Mouse (Mus musculus) lung, embryonic 16.5 days (tissue): ENCODE results near the gene Lif. TPM values are rescaled to one million over a fixed set of nuclear protein-coding genes. Genes with fewer than 3 reads are reported as not detected.

Source experiments
- ATAC-seq: fragments of 200-750 bp; cut with Nextera tagmentation; 2 replicates; pipeline ENCODE4 v1.8.0; 2017; ENCODE audit warnings: low read depth, mild to moderate bottlenecking, moderate library complexity
- H3K27ac ChIP-seq: fragments of 300-500 bp; sonication (generic); 2 replicates; pipeline ENCODE4 v1.5.1; 2014; ENCODE audit warnings: mild to moderate bottlenecking, control low read depth, low read length
- H3K27me3 ChIP-seq: fragments of 300-500 bp; sonication (generic); 2 replicates; pipeline ENCODE4 v1.6.1; 2014; ENCODE audit warnings: low read depth, low read length, mixed read lengths; ENCODE audit not compliant: control insufficient read depth, insufficient read depth
- H3K36me3 ChIP-seq: fragments of 300-500 bp; sonication (generic); 2 replicates; pipeline ENCODE4 v1.6.1; 2014; ENCODE audit warnings: low read length; ENCODE audit not compliant: control insufficient read depth, insufficient read depth
- H3K4me1 ChIP-seq: fragments of 300-500 bp; sonication (generic); replicated peaks from 2 replicates; pipeline ENCODE4 v1.6.1; 2014; ENCODE audit warnings: low read length, mixed read lengths; ENCODE audit not compliant: control insufficient read depth, insufficient read depth
- H3K4me2 ChIP-seq: fragments of 300-500 bp; sonication (generic); 2 replicates; pipeline ENCODE4 v1.6.1; 2014; ENCODE audit warnings: low read depth, low read length, control low read depth
- H3K4me3 ChIP-seq: fragments of 300-500 bp; sonication (generic); 2 replicates; pipeline ENCODE4 v1.5.1; 2014; ENCODE audit warnings: mild to moderate bottlenecking, low read length, control low read depth
- H3K9ac ChIP-seq: fragments of 300-500 bp; sonication (generic); 2 replicates; pipeline ENCODE4 v1.6.1; 2014; ENCODE audit warnings: low read length, control low read depth
- H3K9me3 ChIP-seq: fragments of 300-500 bp; sonication (generic); 2 replicates; pipeline ENCODE4 v1.6.1; 2016; ENCODE audit warnings: low read length; ENCODE audit not compliant: control insufficient read depth
- WGBS: fragments of 180-500 bp; shearing (Covaris S2); extraction: QIAGEN DNeasy Blood & Tissue Kit; methylation state at CpG from one replicate; pipeline ENCODE4 v1.1.7; 2014; 5-methylcytosine and 5-hydroxymethylcytosine counted together
- polyA plus RNA-seq: library from polyadenylated mRNA; unstranded; fragments of >200 nt; fragmentation: Nextera tagmentation; extraction: Ambion mirVana; gene quantifications from 2 replicates; pipeline ENCODE4 v1.2.1, GENCODE M21; 2015

Lif gene
- polyA plus RNA-seq, 1 experiment from 2014 or later: 0.44 TPM

- no peaks in the 10 kb centered on the region for H3K9me3 ChIP-seq
- no peak overlapping the region for H3K4me2 ChIP-seq
- H3K27ac ChIP-seq: no peak overlapping the region
- no peak for ATAC-seq
- no peak overlapping the region for H3K9ac ChIP-seq
- peaks cover 28% of the 10 kb centered on the region for H3K27me3 ChIP-seq
- WGBS: 38% methylated on average over 1 of the region's 1 CpGs
- no peaks in the 10 kb centered on the region for H3K36me3 ChIP-seq
- H3K4me3 ChIP-seq: no peak overlapping the region
- H3K4me1 ChIP-seq: peaks cover 52% of the 10 kb centered on the region
Observed at GRCm38 (mm10) chr11:4263296-4263695, 5.9 kb downstream of the Lif start.

- no peaks in the 10 kb centered on the region for H3K36me3 ChIP-seq
- H3K27ac ChIP-seq: no peak overlapping the region
- H3K4me1 ChIP-seq: peaks cover 52% of the 10 kb centered on the region
- H3K4me3 ChIP-seq: no peak overlapping the region
- no peak overlapping the region for H3K4me2 ChIP-seq
- 48% methylated on average over 7 of the region's 7 CpGs for WGBS
- peak; percentile 47 for ATAC-seq
- H3K27me3 ChIP-seq: peaks cover 36% of the 10 kb centered on the region
- H3K9me3 ChIP-seq: no peaks in the 10 kb centered on the region
- H3K9ac ChIP-seq: no peak overlapping the region
Observed at GRCm38 (mm10) chr11:4264066-4264465, 6.7 kb downstream of the Lif start.

DNA sequence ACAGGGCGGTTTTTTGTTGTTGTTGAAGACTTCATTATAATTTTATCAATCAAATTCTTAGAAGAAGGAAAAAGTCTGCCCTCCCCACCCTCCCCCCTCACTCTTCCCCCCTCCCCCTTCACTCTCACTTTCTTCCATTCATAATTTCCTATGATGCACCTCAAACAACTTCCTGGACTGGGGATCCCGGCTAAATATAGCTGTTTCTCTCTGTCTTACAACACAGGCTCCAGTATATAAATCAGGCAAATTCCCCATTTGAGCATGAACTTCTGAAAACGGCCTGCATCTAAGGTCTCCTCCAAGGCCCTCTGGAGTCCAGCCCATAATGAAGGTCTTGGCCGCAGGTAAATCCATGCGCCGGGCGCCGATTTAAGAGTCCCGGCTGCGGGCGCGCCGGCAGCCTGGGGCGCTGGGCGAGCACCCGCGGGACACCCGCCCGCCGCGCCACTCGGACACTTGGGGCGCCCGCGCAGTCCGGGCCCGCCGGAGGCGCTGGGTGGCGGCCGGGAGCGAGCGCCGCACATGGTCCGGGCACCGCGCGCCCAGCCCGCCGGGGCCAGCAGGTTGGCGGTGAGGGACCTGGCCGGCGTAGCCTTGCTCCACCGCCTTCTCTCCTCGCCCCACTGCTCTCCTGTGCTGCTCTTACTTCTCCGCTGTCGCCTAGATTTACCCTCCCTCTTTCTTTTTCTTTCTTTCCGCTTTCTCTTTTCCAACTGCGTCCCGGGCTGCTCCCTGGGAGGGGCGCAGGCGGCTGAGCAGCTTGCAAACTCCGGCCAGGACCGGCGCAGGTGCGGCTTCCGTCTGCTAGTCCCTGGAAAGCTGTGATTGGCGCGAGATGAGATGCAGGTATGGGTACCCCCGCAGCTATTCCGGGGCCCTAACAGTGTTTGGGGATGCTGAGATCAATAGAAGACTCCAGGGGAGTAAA lies 9.2 kb downstream of the Lif start:
- Histone ChIP-seq H3K36me3 (no peaks in the 10 kb centered on the region), H3K4me1 (peaks cover 40% of the 10 kb centered on the region), H3K4me2 (peak overlapping the region; percentile 72), H3K4me3 (peak overlapping the region; percentile 63), H3K27ac (no peak overlapping the region), H3K27me3 (peaks cover 38% of the 10 kb centered on the region), H3K9ac (peak overlapping the region; percentile 66), H3K9me3 (no peaks in the 10 kb centered on the region)
- WGBS: 1% methylated on average over 46 of the region's 61 CpGs
- peak; percentile 70 for ATAC-seq

DNA sequence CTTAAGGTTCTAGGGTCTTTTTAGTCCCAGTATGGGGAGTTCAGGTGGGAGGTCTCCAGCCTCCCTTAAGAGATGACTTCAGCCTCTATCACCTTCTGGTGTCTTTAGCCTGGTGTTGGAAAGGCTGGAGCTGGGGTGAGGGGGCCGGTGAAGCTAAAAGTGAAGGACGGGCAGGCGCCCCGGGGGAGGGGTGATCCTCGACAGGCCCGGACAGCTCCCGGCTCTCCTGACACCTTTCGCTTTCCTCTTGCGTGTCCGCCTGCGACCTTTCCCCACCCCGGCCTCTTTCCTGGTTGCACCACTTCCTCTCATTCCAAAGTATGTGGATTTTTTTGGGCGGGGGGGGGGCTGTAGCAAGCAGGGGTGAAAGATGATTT lies 9.8 kb downstream of the Lif start:
- Histone ChIP-seq H3K9ac (peak overlapping the region; percentile 66), H3K4me3 (peak overlapping the region; percentile 63), H3K27me3 (peaks cover 38% of the 10 kb centered on the region), H3K4me1 (peaks cover 33% of the 10 kb centered on the region), H3K36me3 (no peaks in the 10 kb centered on the region), H3K27ac (no peak overlapping the region), H3K4me2 (peak overlapping the region; percentile 72), H3K9me3 (no peaks in the 10 kb centered on the region)
- ATAC-seq: no peak
- WGBS: 2% methylated on average over 13 of the region's 13 CpGs

DNA sequence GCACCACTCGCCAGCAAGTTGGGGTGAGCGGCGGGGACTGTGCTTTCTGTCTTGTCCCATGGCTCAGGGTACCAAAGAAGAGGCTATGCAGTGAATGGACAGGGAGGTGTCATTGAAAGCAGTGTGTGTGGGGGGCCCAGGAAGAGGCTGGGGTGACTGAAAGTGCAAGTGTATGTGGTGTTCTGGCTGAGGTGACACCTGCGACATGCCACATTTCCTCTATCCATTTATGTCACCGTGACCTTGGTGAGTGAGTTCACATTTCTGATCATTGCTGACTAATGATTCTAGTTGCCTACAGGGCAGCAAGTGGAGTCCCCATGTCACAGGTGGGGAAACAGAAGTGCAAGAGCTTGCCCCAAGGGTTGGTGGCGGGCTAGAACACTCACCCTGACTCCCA lies 11.1 kb downstream of the Lif start:
- ATAC-seq: no peak
- Histone ChIP-seq H3K36me3 (no peaks in the 10 kb centered on the region), H3K27me3 (peaks cover 38% of the 10 kb centered on the region), H3K9ac (no peak overlapping the region), H3K4me3 (no peak overlapping the region), H3K4me1 (peaks cover 23% of the 10 kb centered on the region), H3K9me3 (no peaks in the 10 kb centered on the region), H3K4me2 (no peak overlapping the region), H3K27ac (no peak overlapping the region)
- 80% methylated on average over 6 of the region's 6 CpGs for WGBS

- 30% methylated on average over 20 of the region's 20 CpGs for WGBS
- Histone ChIP-seq H3K9me3 (no peaks in the 10 kb centered on the region), H3K27ac (no peak overlapping the region), H3K36me3 (no peaks in the 10 kb centered on the region), H3K4me1 (peaks cover 13% of the 10 kb centered on the region), H3K4me2 (no peak overlapping the region), H3K27me3 (peaks cover 26% of the 10 kb centered on the region), H3K4me3 (no peak overlapping the region), H3K9ac (no peak overlapping the region)
- ATAC-seq: peak; percentile 54
Observed at GRCm38 (mm10) chr11:4270744-4271459, 13.5 kb downstream of the Lif start.

GRCm38 (mm10) chr11:4271544-4271943 lies 14.2 kb downstream of the Lif start:
- H3K4me3 ChIP-seq: no peak overlapping the region
- H3K27me3 ChIP-seq: peaks cover 24% of the 10 kb centered on the region
- no peak for ATAC-seq
- no peaks in the 10 kb centered on the region for H3K36me3 ChIP-seq
- H3K4me2 ChIP-seq: no peak overlapping the region
- no peak overlapping the region for H3K27ac ChIP-seq
- H3K9ac ChIP-seq: no peak overlapping the region
- H3K9me3 ChIP-seq: no peaks in the 10 kb centered on the region
- WGBS: 62% methylated on average over 11 of the region's 11 CpGs
- H3K4me1 ChIP-seq: peaks cover 15% of the 10 kb centered on the region

- Histone ChIP-seq H3K36me3 (no peaks in the 10 kb centered on the region), H3K9ac (no peak overlapping the region), H3K27ac (peak overlapping the region; percentile 51), H3K4me1 (peaks cover 15% of the 10 kb centered on the region), H3K4me2 (no peak overlapping the region), H3K27me3 (no peaks in the 10 kb centered on the region), H3K9me3 (no peaks in the 10 kb centered on the region), H3K4me3 (no peak overlapping the region)
- peak; percentile 92 for ATAC-seq
- WGBS: 33% methylated on average over 11 of the region's 11 CpGs
Observed at GRCm38 (mm10) chr11:4276411-4276861, 19.1 kb downstream of the Lif start.

- no peak overlapping the region for H3K9ac ChIP-seq
- H3K27ac ChIP-seq: no peak overlapping the region
- H3K4me1 ChIP-seq: peaks cover 19% of the 10 kb centered on the region
- no peaks in the 10 kb centered on the region for H3K36me3 ChIP-seq
- H3K27me3 ChIP-seq: no peaks in the 10 kb centered on the region; the same call in 1 of the 2 replicates
- H3K4me3 ChIP-seq: no peak overlapping the region
- no peak overlapping the region for H3K4me2 ChIP-seq
- no peak for ATAC-seq
- H3K9me3 ChIP-seq: no peaks in the 10 kb centered on the region
- 48% methylated on average over 7 of the region's 7 CpGs for WGBS
Observed at GRCm38 (mm10) chr11:4279909-4280308, 22.6 kb downstream of the Lif start.
